Mouse (Mus musculus) forebrain, embryonic 13.5 days (tissue): ENCODE data around the gene Vipr2. TPM values are rescaled to one million over a fixed set of nuclear protein-coding genes. Genes with fewer than 3 reads are reported as not detected.

ENCODE experiments used
- ATAC-seq: fragments of 200-750 bp; cut with Nextera tagmentation; 2 replicates; pipeline ENCODE4 v1.8.0; 2017
- H3K27ac ChIP-seq: fragments of 300-500 bp; sonication (generic); 2 replicates; pipeline ENCODE4 v1.5.1; 2015; ENCODE audit warnings: inconsistent platforms, mild to moderate bottlenecking, moderate library complexity
- H3K27me3 ChIP-seq: fragments of 300-500 bp; sonication (generic); 2 replicates; pipeline ENCODE4 v1.6.1; 2015; ENCODE audit warnings: mild to moderate bottlenecking, inconsistent platforms
- H3K36me3 ChIP-seq: fragments of 300-500 bp; sonication (generic); 2 replicates; pipeline ENCODE4 v1.6.1; 2015; ENCODE audit warnings: mild to moderate bottlenecking, inconsistent platforms; ENCODE audit not compliant: poor library complexity, severe bottlenecking
- H3K4me1 ChIP-seq: fragments of 300-500 bp; sonication (generic); 2 replicates; pipeline ENCODE4 v1.6.1; 2015; ENCODE audit warnings: inconsistent platforms
- H3K4me2 ChIP-seq: fragments of 300-500 bp; sonication (generic); 2 replicates; pipeline ENCODE4 v1.6.1; 2015; ENCODE audit warnings: inconsistent platforms, mild to moderate bottlenecking, moderate library complexity
- H3K4me3 ChIP-seq: fragments of 300-500 bp; sonication (generic); 2 replicates; pipeline ENCODE4 v1.5.1; 2015; ENCODE audit warnings: mild to moderate bottlenecking, inconsistent platforms
- H3K9ac ChIP-seq: fragments of 300-500 bp; sonication (generic); 2 replicates; pipeline ENCODE4 v1.6.1; 2015; ENCODE audit warnings: mild to moderate bottlenecking, inconsistent platforms
- H3K9me3 ChIP-seq: fragments of 300-500 bp; sonication (generic); replicated peaks from 2 replicates; pipeline ENCODE4 v1.6.1; 2016; ENCODE audit warnings: inconsistent platforms
- WGBS: fragments of 180-500 bp; shearing (Covaris S2); methylation state at CpG from one replicate; pipeline ENCODE4 v1.1.7; 2015; 5-methylcytosine and 5-hydroxymethylcytosine counted together
- microRNA-seq: library from miRNA; unstranded; fragments of <30 nt; microRNA quantifications from one replicate; pipeline ENCODE4, GENCODE M21; 2016
- polyA plus RNA-seq: library from polyadenylated mRNA; unstranded; fragments of >200 nt; fragmentation: Nextera tagmentation; extraction: Ambion mirVana; gene quantifications from 2 replicates; pipeline ENCODE4 v1.2.1, GENCODE M21; 2015

Vipr2 gene
- polyA plus RNA-seq, 1 experiment from 2014 or later: 1.1 TPM

DNA sequence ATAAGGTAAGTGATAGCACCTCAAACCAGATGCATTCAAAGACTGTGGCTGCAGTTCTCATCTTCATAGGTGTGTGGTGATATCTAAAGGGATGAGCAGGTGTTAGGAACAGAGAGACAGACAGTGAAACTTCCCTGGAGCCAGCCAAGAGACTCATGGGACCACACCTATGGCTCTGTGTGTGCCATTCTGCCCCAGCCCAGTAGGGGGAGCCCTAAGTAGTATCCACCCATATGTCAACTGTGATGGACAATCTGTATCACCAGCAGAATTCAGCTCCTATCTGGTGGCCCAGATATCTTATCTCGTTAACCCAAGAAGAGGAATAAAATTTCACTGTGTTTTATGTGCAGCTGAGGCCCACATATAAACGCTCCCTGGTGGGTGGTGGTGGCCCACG lies 99.4 kb downstream of the Vipr2 start:
- H3K9ac ChIP-seq: no peak overlapping the region
- no peak overlapping the region for H3K4me3 ChIP-seq
- no peaks in the 10 kb centered on the region; the same call in 1 of the 2 replicates for H3K9me3 ChIP-seq
- no peaks in the 10 kb centered on the region for H3K4me1 ChIP-seq
- H3K4me2 ChIP-seq: no peak overlapping the region
- H3K27me3 ChIP-seq: no peaks in the 10 kb centered on the region
- no peak overlapping the region for H3K27ac ChIP-seq
- no peaks in the 10 kb centered on the region for H3K36me3 ChIP-seq
- WGBS: 93% methylated on average over 3 of the region's 3 CpGs
- no peak for ATAC-seq

- no peak overlapping the region for H3K4me3 ChIP-seq
- WGBS: 81% methylated on average over 4 of the region's 4 CpGs
Measured at GRCm38 (mm10) chr12:116181436-116182050, 104.0 kb downstream of the Vipr2 start.

GRCm38 (mm10) chr12:116182376-116182775 lies 104.8 kb downstream of the Vipr2 start:
- Histone ChIP-seq H3K4me1 (no peaks in the 10 kb centered on the region), H3K9me3 (no peaks in the 10 kb centered on the region; the same call in 1 of the 2 replicates), H3K27me3 (no peaks in the 10 kb centered on the region), H3K27ac (no peak overlapping the region), H3K9ac (no peak overlapping the region), H3K4me3 (no peak overlapping the region), H3K4me2 (no peak overlapping the region), H3K36me3 (no peaks in the 10 kb centered on the region)
- no peak for ATAC-seq

More at GRCm38 (mm10) chr12:116181436-116182050, 104.0 kb downstream of the Vipr2 start:
- Histone ChIP-seq H3K27ac (no peak overlapping the region), H3K4me2 (no peak overlapping the region), H3K4me1 (no peaks in the 10 kb centered on the region), H3K9me3 (no peaks in the 10 kb centered on the region; the same call in 1 of the 2 replicates), H3K9ac (no peak overlapping the region), H3K36me3 (no peaks in the 10 kb centered on the region), H3K27me3 (no peaks in the 10 kb centered on the region)
- no peak for ATAC-seq

DNA sequence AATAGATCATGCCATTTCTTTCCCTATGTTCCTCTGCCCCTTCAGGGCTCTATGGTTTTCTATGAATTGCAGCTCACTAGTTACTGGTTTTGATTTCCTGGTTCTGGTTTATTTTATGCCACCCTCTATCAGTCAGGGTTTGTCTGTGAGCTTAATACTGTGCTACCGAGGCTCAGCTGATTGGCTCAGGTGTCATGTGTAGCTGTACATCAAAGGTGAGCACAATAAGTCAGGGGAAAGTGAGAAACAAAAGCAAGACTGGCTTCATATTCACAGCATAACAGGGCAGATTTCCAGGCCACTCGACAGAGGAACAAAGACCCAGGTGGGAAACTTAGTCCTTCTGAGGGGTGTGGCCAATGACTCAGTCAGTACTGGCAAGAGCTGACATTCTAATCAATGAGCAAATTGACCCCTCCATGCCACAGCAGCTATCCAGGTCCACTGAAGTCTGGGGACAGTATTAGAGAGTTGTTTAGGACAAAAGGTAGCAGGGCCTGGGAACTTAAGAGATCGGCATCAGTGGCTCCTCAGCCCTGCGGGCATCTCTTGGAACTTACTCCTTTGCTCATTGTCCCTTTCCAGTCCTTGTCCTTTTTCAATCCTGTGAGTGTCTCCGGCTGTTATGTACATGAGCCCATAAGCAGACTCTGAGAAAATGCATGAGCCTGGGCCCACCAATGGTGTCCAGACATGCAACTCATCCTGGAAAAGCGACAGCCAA lies 105.8 kb downstream of the Vipr2 start:
- H3K36me3 ChIP-seq: no peaks in the 10 kb centered on the region
- ATAC-seq: no peak
- H3K27ac ChIP-seq: no peak overlapping the region
- no peak overlapping the region for H3K4me2 ChIP-seq
- H3K4me1 ChIP-seq: no peaks in the 10 kb centered on the region
- H3K4me3 ChIP-seq: no peak overlapping the region
- no peaks in the 10 kb centered on the region for H3K27me3 ChIP-seq
- WGBS: 81% methylated on average over 6 of the region's 6 CpGs
- no peak overlapping the region for H3K9ac ChIP-seq
- no peaks in the 10 kb centered on the region for H3K9me3 ChIP-seq

GRCm38 (mm10) chr12:116193952-116194351 lies 116.4 kb downstream of the Vipr2 start:
- no peak overlapping the region for H3K4me2 ChIP-seq
- no peaks in the 10 kb centered on the region for H3K36me3 ChIP-seq
- ATAC-seq: no peak
- H3K9me3 ChIP-seq: no peaks in the 10 kb centered on the region
- no peak overlapping the region for H3K4me3 ChIP-seq
- WGBS: 19% methylated on average over 6 of the region's 6 CpGs
- H3K4me1 ChIP-seq: 0 out of 2 replicates have a peak, but pooled peaks cover 5% of the 10 kb centered on the region
- no peaks in the 10 kb centered on the region for H3K27me3 ChIP-seq
- H3K27ac ChIP-seq: no peak overlapping the region
- H3K9ac ChIP-seq: no peak overlapping the region

DNA sequence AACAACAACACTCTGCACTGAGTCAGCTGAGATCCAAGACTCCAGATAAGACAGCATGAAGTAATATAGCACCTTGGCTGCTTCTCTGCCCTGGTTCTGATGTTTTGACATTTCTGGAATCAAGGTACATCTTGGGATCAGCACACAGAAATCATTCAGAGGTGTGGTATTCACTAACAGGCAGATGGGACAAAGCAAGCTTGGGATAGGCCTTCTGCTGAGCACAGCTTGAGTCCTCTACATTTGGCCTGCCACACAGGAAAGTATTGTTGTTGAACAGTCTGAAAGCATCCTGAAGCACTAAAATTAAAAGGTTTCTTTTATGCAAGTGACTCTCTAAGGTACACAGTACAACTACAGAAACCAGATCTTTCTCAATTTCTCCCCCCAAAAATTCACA lies 117.1 kb downstream of the Vipr2 start:
- no peaks in the 10 kb centered on the region for H3K36me3 ChIP-seq
- no peaks in the 10 kb centered on the region for H3K9me3 ChIP-seq
- no peak overlapping the region for H3K27ac ChIP-seq
- no peak for ATAC-seq
- H3K4me1 ChIP-seq: 0 out of 2 replicates have a peak, but pooled peaks cover 5% of the 10 kb centered on the region
- H3K4me2 ChIP-seq: no peak overlapping the region
- H3K27me3 ChIP-seq: no peaks in the 10 kb centered on the region
- H3K4me3 ChIP-seq: no peak overlapping the region
- no peak overlapping the region for H3K9ac ChIP-seq

Small RNAs within 50 kb of the gene (microRNA-seq; reads per million reads assigned to microRNA genes)
- gene Gm44372: not detected

Other genes with a start within 250 kb of the Vipr2 start
- gene Zfp386, start 30.0 kb upstream of the Vipr2 start, polyA plus RNA-seq: 59.6 and 61.7 TPM in 2 replicates
- gene Wdr60, start 185.3 kb downstream of the Vipr2 start, polyA plus RNA-seq: 19.9 and 20.5 TPM in 2 replicates
- gene Gm11027, start 197.7 kb downstream of the Vipr2 start, polyA plus RNA-seq: not detected in 2 replicates
- gene Esyt2, start 203.5 kb downstream of the Vipr2 start, polyA plus RNA-seq: 9.9 and 10.9 TPM in 2 replicates